Mouse (Mus musculus) adrenal gland, postnatal 25 days (tissue): ENCODE data around the gene Slc6a8. TPM values are rescaled to one million over a fixed set of nuclear protein-coding genes. Genes with fewer than 3 reads are reported as not detected.

Experiments used
- DNase-seq: peaks from one replicate; pipeline ENCODE4 v3.0.0; 2021; ENCODE audit warnings: mixed read lengths
- long read RNA-seq: library from polyadenylated mRNA; stranded (forward); transcript quantifications from one replicate; pipeline ENCODE4 v2.0.0, GENCODE M21; 2021
- total RNA-seq: library from RNA; stranded (reverse); gene quantifications from 2 replicates; pipeline ENCODE4 v1.2.3, GENCODE M21; 2021

The Slc6a8 gene
- 64.2 and 70.4 TPM in 2 replicates for total RNA-seq
- long read RNA-seq, transcript Slc6a8-203 (13 exons, 3,314 nt): major isoform, 11 of 25 reads
- long read RNA-seq, partial matches to known transcripts: 6 of 25 reads
- long read RNA-seq, other reads (novel, unspliced or antisense): 8 of 25 reads

- DNase-seq: peak; percentile 83
Observed at GRCm38 (mm10) chrX:73672879-73673618, at the start of gene Slc6a8. Gene Slc6a8 (plus strand): TSS chrX:73673150.

GRCm38 (mm10) chrX:73626981-73627380, 46.0 kb upstream of the Slc6a8 start:
- DNase-seq: no peak

GRCm38 (mm10) chrX:73635425-73635824, 37.5 kb upstream of the Slc6a8 start:
- DNase-seq: no peak

GRCm38 (mm10) chrX:73637415-73637814, 35.5 kb upstream of the Slc6a8 start:
- no peak for DNase-seq

GRCm38 (mm10) chrX:73639255-73639675, 33.7 kb upstream of the Slc6a8 start, which contains the start of gene Dusp9:
Gene Dusp9 (plus strand): TSS chrX:73639419.
- peak; percentile 37 for DNase-seq

- no peak for DNase-seq
Observed at GRCm38 (mm10) chrX:73639901-73640469, 33.0 kb upstream of the Slc6a8 start.

- no peak for DNase-seq
Observed at GRCm38 (mm10) chrX:73645121-73645520, 27.8 kb upstream of the Slc6a8 start.

- DNase-seq: no peak
Observed at GRCm38 (mm10) chrX:73650869-73651268, 22.1 kb upstream of the Slc6a8 start.

GRCm38 (mm10) chrX:73653392-73653791, 19.6 kb upstream of the Slc6a8 start:
- no peak for DNase-seq

GRCm38 (mm10) chrX:73654177-73654576, 18.8 kb upstream of the Slc6a8 start:
- peak; percentile 69 for DNase-seq

- DNase-seq: no peak
Observed at GRCm38 (mm10) chrX:73655529-73655928, 17.4 kb upstream of the Slc6a8 start.

- no peak for DNase-seq
Observed at GRCm38 (mm10) chrX:73658391-73658790, 14.6 kb upstream of the Slc6a8 start.

GRCm38 (mm10) chrX:73658936-73659574, 13.9 kb upstream of the Slc6a8 start:
- no peak for DNase-seq

- DNase-seq: no peak
Observed at GRCm38 (mm10) chrX:73659575-73660283, 13.2 kb upstream of the Slc6a8 start, which contains the start of gene Pnck. Gene Pnck (minus strand): TSS chrX:73660117.

GRCm38 (mm10) chrX:73660284-73660665, 12.7 kb upstream of the Slc6a8 start:
- no peak for DNase-seq

- DNase-seq: no peak
Observed at GRCm38 (mm10) chrX:73663143-73663542, 9.8 kb upstream of the Slc6a8 start.

GRCm38 (mm10) chrX:73672031-73672431, 919 bp upstream of the Slc6a8 start:
- peak; percentile 61 for DNase-seq

GRCm38 (mm10) chrX:73673619-73673967, 643 bp downstream of the Slc6a8 start:
- DNase-seq: no peak

- no peak for DNase-seq
Observed at GRCm38 (mm10) chrX:73673968-73674661, 1.2 kb downstream of the Slc6a8 start.

- peak; percentile 42 for DNase-seq
Observed at GRCm38 (mm10) chrX:73675231-73675630, 2.3 kb downstream of the Slc6a8 start.

GRCm38 (mm10) chrX:73676668-73677067, 3.7 kb downstream of the Slc6a8 start:
- DNase-seq: no peak

GRCm38 (mm10) chrX:73684156-73684555, 11.2 kb downstream of the Slc6a8 start:
- DNase-seq: no peak
